Mouse (Mus musculus) layer of hippocampus, adult 6 months (tissue): ENCODE results near the gene Stim2. TPM values are rescaled to one million over a fixed set of nuclear protein-coding genes. Genes with fewer than 3 reads are reported as not detected.

Experiments
- long read RNA-seq, 2 experiments: library from polyadenylated mRNA; unstranded; transcript quantifications; one replicate each; pipeline ENCODE4 v2.0.0; 2019 to 2020
- polyA plus RNA-seq: library from polyadenylated mRNA; unstranded; fragments of <200 nt; fragmentation: Nextera tagmentation; gene quantifications from 2 replicates; pipeline ENCODE4 v1.2.3, GENCODE M21; 2021

The Stim2 gene
- 17.6 and 23.1 TPM in 2 replicates for polyA plus RNA-seq
- long read RNA-seq, experiment 1, full-length matches to known transcripts = 17 of 64 reads
- long read RNA-seq, experiment 1, partial matches to known transcripts = 43 of 64 reads
- long read RNA-seq, experiment 1, other reads (novel, unspliced or antisense) = 4 of 64 reads
- long read RNA-seq, experiment 2, full-length matches to known transcripts = 47 of 95 reads
- long read RNA-seq, experiment 2, partial matches to known transcripts = 36 of 95 reads
- long read RNA-seq, experiment 2, other reads (novel, unspliced or antisense) = 12 of 95 reads

DNA sequence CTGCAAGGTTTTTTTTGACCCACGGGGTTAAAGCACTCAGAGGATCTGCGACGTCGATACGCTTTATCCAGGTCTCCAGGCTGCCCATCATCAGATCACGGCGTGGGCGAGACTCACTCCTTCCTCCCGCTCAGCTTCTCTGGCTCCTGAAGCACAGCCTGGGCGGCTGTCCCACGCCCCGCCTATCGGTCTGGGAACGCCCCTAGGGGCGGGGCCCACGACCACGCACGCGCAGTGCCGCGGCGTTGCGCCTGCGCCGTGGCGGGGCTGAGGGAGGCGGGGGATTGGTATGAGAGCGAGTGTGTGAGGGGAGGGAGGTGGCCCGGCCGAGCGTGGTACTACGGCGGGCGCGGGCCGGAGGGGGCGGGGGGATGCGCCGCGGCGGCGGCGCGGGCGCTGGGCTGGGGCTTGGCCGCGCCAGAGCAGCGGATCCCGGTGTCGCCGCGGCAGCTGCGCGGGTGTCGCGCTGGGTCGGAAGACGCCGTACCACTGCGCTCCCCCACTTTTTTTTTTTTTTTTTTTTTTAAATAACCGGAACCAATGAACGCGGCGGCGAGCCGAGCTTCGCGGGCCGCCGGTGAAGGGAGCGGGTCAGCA, at the start of gene Stim2:
Gene Stim2 (plus strand): TSS at position 354 of the 597 bp plus-strand sequence.

Other genes with a start within 250 kb of the Stim2 start
- 25.2 and 26.7 TPM in 2 replicates for gene Tbc1d19, start 188.9 kb upstream of the Stim2 start, polyA plus RNA-seq